Mouse (Mus musculus) cerebellum, adult 2 months (tissue): ENCODE measurements around the gene Cwc25.

Experiments used
- CTCF ChIP-seq: fragments of 200-500 bp; IDR thresholded peaks from 2 replicates; pipeline ENCODE4 v1.5.1; 2011; ENCODE audit warnings: low read depth, mild to moderate bottlenecking, control low read depth, low read length, moderate library complexity, borderline replicate concordance; ENCODE audit not compliant: insufficient read depth
- POLR2A ChIP-seq: fragments of 200-500 bp; IDR thresholded peaks from 2 replicates; pipeline ENCODE4 v1.6.1; 2011; ENCODE audit warnings: low read length, control low read depth, borderline replicate concordance; ENCODE audit not compliant: insufficient read depth

GRCm38 (mm10) chr11:97808093-97808492 is 41.7 kb upstream of the Cwc25 start:
- no peak for TF ChIP-seq CTCF
- no peak for TF ChIP-seq POLR2A
